Mouse (Mus musculus) bone marrow macrophage, adult 2 months (primary cell): Measurements from ENCODE around the gene Olfr525.

Experiments used
- CTCF ChIP-seq: IDR thresholded peaks from 2 replicates; pipeline ENCODE4 v1.5.1; 2012; ENCODE audit warnings: low read depth, mild to moderate bottlenecking, low read length, moderate library complexity
- POLR2A ChIP-seq: IDR thresholded peaks from 2 replicates; pipeline ENCODE4 v1.6.1; 2012; ENCODE audit warnings: mild to moderate bottlenecking, low read depth, low read length, borderline replicate concordance

DNA sequence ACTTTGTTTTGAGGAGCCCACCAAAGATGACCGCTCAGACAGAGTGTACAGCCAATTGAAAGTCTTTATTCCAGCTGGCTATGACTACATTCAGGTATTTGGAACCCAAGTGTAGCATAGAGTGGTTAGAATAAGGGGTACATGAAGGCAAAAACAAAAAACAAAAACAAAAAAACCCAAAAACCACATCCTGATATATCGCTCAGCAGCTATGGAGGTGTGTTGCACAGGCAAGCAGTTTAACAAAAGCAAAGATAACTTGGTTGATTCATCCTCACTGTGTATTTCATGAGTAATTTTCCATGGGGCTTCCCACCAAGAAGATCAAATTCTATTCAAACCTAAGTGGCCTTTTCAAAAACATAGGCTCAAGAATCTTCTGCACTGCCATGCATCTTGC is 56.3 kb downstream of the Olfr525 start:
- TF ChIP-seq CTCF (no peak), POLR2A (no peak)
